Mouse (Mus musculus): Measurements from ENCODE around the gene Sprr1a. TPM values are rescaled to one million over a fixed set of nuclear protein-coding genes. Genes with fewer than 3 reads are reported as not detected.

Sprr1a gene
- not detected in 2 replicates for total RNA-seq (2014; rRNA removed)
- polyA plus RNA-seq (2015; fragmentation: Nextera tagmentation; extraction: Ambion mirVana) = not detected in 2 replicates

DNA sequence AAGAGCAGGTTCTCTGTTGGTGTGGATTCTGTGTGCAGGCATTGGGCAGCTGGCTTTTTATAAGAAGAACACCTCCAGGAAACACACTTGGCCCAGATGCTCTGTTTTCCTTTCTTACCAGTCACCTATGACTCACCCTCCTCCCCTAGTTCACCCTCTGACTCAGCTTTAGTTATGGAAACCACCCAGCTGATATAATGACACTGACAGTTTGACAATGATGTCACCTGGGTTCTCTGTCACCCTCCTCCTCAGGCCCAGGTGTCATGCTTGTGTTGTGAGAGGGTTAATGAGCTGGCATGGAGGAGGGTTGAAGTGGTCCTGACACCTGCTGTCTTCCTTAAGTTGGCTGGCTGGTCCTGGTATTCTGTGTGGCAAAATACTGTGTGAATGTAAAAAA is at the start of gene Sprr1a:
TSS of gene Sprr1a (minus strand) at position 33 of the 400 bp plus-strand sequence.
- no peak for ATAC-seq (ENCODE audit: low FRiP score)
- Histone ChIP-seq H3K9ac (replicated peaks; ENCODE audit: low read length, poor library complexity, severe bottlenecking) (no peak within 1 kb of the TSS), H3K4me1 (ENCODE audit: insufficient read depth, low read length) (no peaks in the 10 kb centered on the region), H3K27ac (ENCODE audit: low read depth, low read length) (no peak within 1 kb of the TSS), H3K9me3 (ENCODE audit: low read length) (no peaks in the 10 kb centered on the region), H3K36me3 (ENCODE audit: insufficient read depth, low read length) (no peaks in the 10 kb centered on the region), H3K27me3 (ENCODE audit: insufficient read depth, low read length) (no peaks in the 10 kb centered on the region), H3K4me2 (ENCODE audit: low read depth, low read length, poor library complexity, severe bottlenecking) (no peak within 1 kb of the TSS), H3K4me3 (ENCODE audit: low read depth, low read length) (no peak within 1 kb of the TSS)
- DNase-seq (ENCODE audit: low spot score) = no peak
- TF ChIP-seq CTCF (IDR thresholded peaks at IDR 0.05) = no peak

GRCm38 (mm10) chr3:92534411-92534810 is 48.7 kb upstream of the Sprr1a start, which contains the start of gene 2310046K23Rik:
Gene 2310046K23Rik (minus strand): TSS chr3:92534511.
- ATAC-seq (ENCODE audit: low FRiP score) (no peak), DNase-seq (ENCODE audit: low spot score) (no peak)
- H3K9me3 ChIP-seq (ENCODE audit: low read length) = no peaks in the 10 kb centered on the region
- no peak for TF ChIP-seq CTCF (IDR thresholded peaks at IDR 0.05)
- no peaks in the 10 kb centered on the region for H3K36me3 ChIP-seq (ENCODE audit: insufficient read depth, low read length)
- no peak within 1 kb of the TSS for H3K4me2 ChIP-seq (ENCODE audit: low read depth, low read length, poor library complexity, severe bottlenecking)
- no peak within 1 kb of the TSS for H3K9ac ChIP-seq (replicated peaks; ENCODE audit: low read length, poor library complexity, severe bottlenecking)
- H3K27me3 ChIP-seq (ENCODE audit: insufficient read depth, low read length) = no peaks in the 10 kb centered on the region
- H3K27ac ChIP-seq (ENCODE audit: low read depth, low read length) = no peak within 1 kb of the TSS
- no peak within 1 kb of the TSS for H3K4me3 ChIP-seq (ENCODE audit: low read depth, low read length)
- H3K4me1 ChIP-seq (ENCODE audit: insufficient read depth, low read length) = no peaks in the 10 kb centered on the region
- 94% methylated on average over 3 of the region's 3 CpGs for WGBS

DNA sequence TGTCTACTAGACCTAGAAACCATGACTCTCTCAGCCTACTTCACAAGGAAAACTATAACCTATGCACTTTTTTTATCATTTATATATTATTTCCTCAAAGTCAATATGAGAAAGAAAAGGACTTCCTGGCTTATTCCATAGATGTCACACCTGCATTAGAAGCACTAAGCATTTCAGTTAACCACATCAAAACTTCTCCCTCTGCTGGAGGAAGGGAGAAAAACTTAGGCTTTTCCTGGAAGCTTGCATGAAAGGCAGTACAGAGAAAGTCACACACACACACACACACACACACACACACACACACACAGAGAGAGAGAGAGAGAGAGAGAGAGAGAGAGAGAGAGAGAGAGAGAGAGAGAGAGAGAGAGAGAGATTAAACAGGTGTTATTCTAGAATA is 26.6 kb upstream of the Sprr1a start:
- H3K36me3 ChIP-seq (ENCODE audit: insufficient read depth, low read length) = no peaks in the 10 kb centered on the region
- H3K9ac ChIP-seq (replicated peaks; ENCODE audit: low read length, poor library complexity, severe bottlenecking) = no peak overlapping the region
- ATAC-seq (ENCODE audit: low FRiP score) = no peak
- H3K27me3 ChIP-seq (ENCODE audit: insufficient read depth, low read length) = no peaks in the 10 kb centered on the region
- peak; percentile 45 for DNase-seq (ENCODE audit: low spot score)
- H3K4me1 ChIP-seq (ENCODE audit: insufficient read depth, low read length) = no peaks in the 10 kb centered on the region
- H3K4me2 ChIP-seq (ENCODE audit: low read depth, low read length, poor library complexity, severe bottlenecking) = no peak overlapping the region
- no peak overlapping the region for H3K27ac ChIP-seq (ENCODE audit: low read depth, low read length)
- peak; percentile 65 for TF ChIP-seq CTCF (IDR thresholded peaks at IDR 0.05)
- H3K9me3 ChIP-seq (ENCODE audit: low read length) = no peaks in the 10 kb centered on the region
- no peak overlapping the region for H3K4me3 ChIP-seq (ENCODE audit: low read depth, low read length)

DNA sequence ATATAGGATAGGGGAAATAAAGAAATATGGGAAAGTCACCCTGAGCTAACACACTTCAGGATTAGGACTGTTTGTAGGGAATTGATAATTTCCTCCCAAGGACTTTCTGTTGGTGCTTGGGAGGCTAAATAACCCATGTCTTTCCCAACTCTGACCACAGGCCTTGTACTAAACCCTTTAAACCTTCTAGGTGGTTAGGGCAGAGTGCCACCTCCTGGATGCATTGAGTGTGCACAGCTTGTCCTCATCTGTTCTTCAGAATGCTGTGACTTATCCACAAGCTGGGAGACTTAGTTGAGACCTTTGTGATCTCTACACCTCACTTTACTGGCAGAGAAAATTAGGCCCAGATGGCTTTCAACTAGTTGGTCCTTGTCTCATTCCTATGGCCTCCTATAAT is 25.1 kb upstream of the Sprr1a start:
- DNase-seq (ENCODE audit: low spot score) (peak; percentile 15), ATAC-seq (ENCODE audit: low FRiP score) (no peak)
- H3K27ac ChIP-seq (ENCODE audit: low read depth, low read length) = no peak overlapping the region
- peak; percentile 56 for TF ChIP-seq CTCF (IDR thresholded peaks at IDR 0.05)
- H3K4me2 ChIP-seq (ENCODE audit: low read depth, low read length, poor library complexity, severe bottlenecking) = no peak overlapping the region
- H3K27me3 ChIP-seq (ENCODE audit: insufficient read depth, low read length) = no peaks in the 10 kb centered on the region
- no peak overlapping the region for H3K4me3 ChIP-seq (ENCODE audit: low read depth, low read length)
- no peaks in the 10 kb centered on the region for H3K36me3 ChIP-seq (ENCODE audit: insufficient read depth, low read length)
- no peak overlapping the region for H3K9ac ChIP-seq (replicated peaks; ENCODE audit: low read length, poor library complexity, severe bottlenecking)
- H3K4me1 ChIP-seq (ENCODE audit: insufficient read depth, low read length) = no peaks in the 10 kb centered on the region
- no peaks in the 10 kb centered on the region for H3K9me3 ChIP-seq (ENCODE audit: low read length)

DNA sequence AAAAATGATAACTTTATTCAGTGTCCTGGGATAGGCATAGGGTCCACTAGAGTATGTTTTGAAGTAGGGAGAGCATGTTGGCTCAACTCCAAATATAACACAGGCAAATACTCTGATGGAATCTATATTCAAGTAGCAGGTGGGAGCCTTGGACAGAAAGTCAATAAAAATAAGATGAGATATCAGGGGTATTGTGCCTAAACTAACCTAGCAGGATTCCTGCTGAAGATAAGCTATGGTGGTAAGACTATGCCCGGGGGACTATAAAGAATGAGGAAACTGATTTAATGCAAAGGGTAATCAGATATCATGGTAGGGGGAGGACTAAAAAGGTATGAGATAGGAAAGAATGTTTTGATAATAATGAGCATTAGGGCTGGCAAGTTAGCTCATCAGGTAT is 22.5 kb upstream of the Sprr1a start:
- Histone ChIP-seq H3K27me3 (ENCODE audit: insufficient read depth, low read length) (no peaks in the 10 kb centered on the region), H3K4me1 (ENCODE audit: insufficient read depth, low read length) (no peaks in the 10 kb centered on the region), H3K9ac (replicated peaks; ENCODE audit: low read length, poor library complexity, severe bottlenecking) (no peak overlapping the region), H3K4me2 (ENCODE audit: low read depth, low read length, poor library complexity, severe bottlenecking) (no peak overlapping the region), H3K36me3 (ENCODE audit: insufficient read depth, low read length) (no peaks in the 10 kb centered on the region), H3K4me3 (ENCODE audit: low read depth, low read length) (no peak overlapping the region), H3K27ac (ENCODE audit: low read depth, low read length) (no peak overlapping the region), H3K9me3 (ENCODE audit: low read length) (no peaks in the 10 kb centered on the region)
- WGBS = 97% methylated on average over 1 of the region's 1 CpGs
- TF ChIP-seq CTCF (IDR thresholded peaks at IDR 0.05) = no peak
- ATAC-seq (ENCODE audit: low FRiP score) (no peak), DNase-seq (ENCODE audit: low spot score) (no peak)

DNA sequence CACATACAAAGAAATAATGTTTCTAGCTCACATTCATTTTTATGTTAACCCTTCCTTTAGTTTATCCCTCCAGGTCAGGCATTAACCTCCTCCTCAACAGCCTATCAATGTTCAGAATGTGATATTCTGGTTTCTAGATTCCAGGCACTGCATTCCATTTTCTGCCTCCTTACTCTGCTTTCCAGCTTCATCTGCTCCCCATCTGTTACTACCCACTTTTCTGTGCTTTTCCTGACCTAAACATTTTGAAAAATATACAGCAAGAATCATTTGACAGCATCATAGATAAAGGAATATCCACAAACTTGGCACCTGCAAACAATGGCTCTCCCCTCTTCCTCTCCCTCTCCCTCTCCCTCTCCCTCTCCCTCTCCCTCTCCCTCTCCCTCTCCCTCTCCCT is 17.8 kb upstream of the Sprr1a start:
- Histone ChIP-seq H3K9me3 (ENCODE audit: low read length) (no peaks in the 10 kb centered on the region), H3K27me3 (ENCODE audit: insufficient read depth, low read length) (no peaks in the 10 kb centered on the region), H3K4me2 (ENCODE audit: low read depth, low read length, poor library complexity, severe bottlenecking) (no peak overlapping the region), H3K36me3 (ENCODE audit: insufficient read depth, low read length) (no peaks in the 10 kb centered on the region), H3K9ac (replicated peaks; ENCODE audit: low read length, poor library complexity, severe bottlenecking) (no peak overlapping the region), H3K4me3 (ENCODE audit: low read depth, low read length) (no peak overlapping the region), H3K27ac (ENCODE audit: low read depth, low read length) (no peak overlapping the region), H3K4me1 (ENCODE audit: insufficient read depth, low read length) (no peaks in the 10 kb centered on the region)
- ATAC-seq (ENCODE audit: low FRiP score) (no peak), DNase-seq (ENCODE audit: low spot score) (no peak)
- TF ChIP-seq CTCF (IDR thresholded peaks at IDR 0.05) = no peak
